Comparison of ENCODE assay signal across 8 mouse cellular contexts in the genomic region with DNA sequence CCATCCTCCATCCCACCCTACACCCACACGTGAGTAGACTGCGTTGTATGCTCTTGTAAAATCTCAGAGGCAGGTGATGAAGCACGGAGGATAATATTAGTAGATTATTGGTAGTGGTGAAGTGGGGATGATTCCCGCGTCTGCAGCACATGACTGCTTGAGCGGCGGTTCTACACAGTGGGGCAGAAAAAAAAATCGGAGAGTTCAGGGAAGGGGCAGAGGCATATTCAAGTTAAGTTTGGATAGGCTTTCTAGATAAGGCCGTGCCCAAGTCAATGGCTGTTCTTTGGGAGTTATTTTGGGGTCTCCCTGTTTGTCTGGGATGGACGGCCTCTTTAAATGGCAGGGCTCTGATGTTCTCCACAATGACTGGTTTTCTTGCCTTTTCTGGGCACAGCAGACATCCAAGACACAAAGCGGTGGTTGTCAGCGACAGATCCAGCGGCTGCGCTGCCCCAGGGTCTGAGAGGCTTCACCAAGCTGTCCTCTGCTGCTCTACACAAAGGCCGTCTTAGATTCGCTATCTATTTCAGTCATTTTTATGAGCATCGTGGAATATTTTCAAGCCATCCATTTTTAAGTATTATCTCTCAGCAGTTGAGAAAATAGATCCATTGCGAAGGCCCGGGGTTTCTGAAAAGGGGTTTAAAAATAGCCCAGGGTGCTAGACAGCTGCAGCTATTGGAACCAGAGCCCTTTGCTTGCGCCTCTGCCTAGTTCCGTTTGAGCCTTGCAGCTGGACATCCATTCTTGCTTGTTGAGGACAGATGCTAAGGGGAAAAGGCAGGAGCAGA.
A peak's percentile ranks its signal among the peaks of the same experiment; 100 is the strongest.
DNase-seq lines count a peak whose midpoint lies in the region; ATAC-seq lines count a peak whose summit lies in the region.

No protein-coding gene starts in this region.

- no peak overlapping the region for H3K4me3 ChIP-seq in embryonic facial prominence, embryonic 15.5 days (replicated peaks)
- H3K4me3 ChIP-seq in hindbrain, embryonic 11.5 days (ENCODE audit: low read depth, low read length) = no peak overlapping the region
- no peak overlapping the region for H3K4me3 ChIP-seq in midbrain, embryonic 15.5 days

- no peaks in the 10 kb centered on the region for H3K9me3 ChIP-seq in embryonic facial prominence, embryonic 15.5 days (replicated peaks)
- H3K9me3 ChIP-seq in hindbrain, embryonic 11.5 days (ENCODE audit: control insufficient read depth, low read length) = no peaks in the 10 kb centered on the region
- no peaks in the 10 kb centered on the region for H3K9me3 ChIP-seq in midbrain, embryonic 15.5 days

- 64% methylated on average over 21 of the region's 21 CpGs for WGBS in embryonic facial prominence, embryonic 15.5 days
- 77% methylated on average over 21 of the region's 21 CpGs for WGBS in hindbrain, embryonic 11.5 days
- WGBS in midbrain, embryonic 15.5 days = 60% methylated on average over 21 of the region's 21 CpGs

- 0 out of 2 replicates have a peak, but pooled peaks cover 5% of the 10 kb centered on the region for H3K4me1 ChIP-seq in embryonic facial prominence, embryonic 15.5 days
- H3K4me1 ChIP-seq in hindbrain, embryonic 11.5 days (replicated peaks; ENCODE audit: control insufficient read depth, insufficient read depth, low read length) = no peaks in the 10 kb centered on the region
- H3K4me1 ChIP-seq in midbrain, embryonic 15.5 days = peaks cover 10% of the 10 kb centered on the region

- peak overlapping the region; percentile 63; the same call in 1 of the 2 replicates for H3K27ac ChIP-seq in embryonic facial prominence, embryonic 15.5 days (replicated peaks)
- peak overlapping the region; percentile 58 for H3K27ac ChIP-seq in hindbrain, embryonic 11.5 days (ENCODE audit: low read depth, low read length)
- H3K27ac ChIP-seq in midbrain, embryonic 15.5 days = no peak overlapping the region

- no peaks in the 10 kb centered on the region for H3K36me3 ChIP-seq in embryonic facial prominence, embryonic 15.5 days
- no peaks in the 10 kb centered on the region for H3K36me3 ChIP-seq in hindbrain, embryonic 11.5 days (ENCODE audit: control insufficient read depth, insufficient read depth, low read length)
- no peaks in the 10 kb centered on the region for H3K36me3 ChIP-seq in midbrain, embryonic 15.5 days (replicated peaks)

- no peak overlapping the region for H3K9ac ChIP-seq in embryonic facial prominence, embryonic 15.5 days
- no peak overlapping the region for H3K9ac ChIP-seq in hindbrain, embryonic 11.5 days (ENCODE audit: low read depth, low read length)
- no peak overlapping the region for H3K9ac ChIP-seq in midbrain, embryonic 15.5 days

- no peak overlapping the region for H3K4me2 ChIP-seq in embryonic facial prominence, embryonic 15.5 days (replicated peaks)
- no peak overlapping the region for H3K4me2 ChIP-seq in hindbrain, embryonic 11.5 days (replicated peaks; ENCODE audit: low read depth, low read length)
- no peak overlapping the region; the same call in 1 of the 2 replicates for H3K4me2 ChIP-seq in midbrain, embryonic 15.5 days

- no peak for ATAC-seq in embryonic facial prominence, embryonic 15.5 days (ENCODE audit: insufficient number of reproducible peaks, low FRiP score, low TSS enrichment, low read depth)
- ATAC-seq in hindbrain, embryonic 11.5 days (ENCODE audit: low FRiP score) = peak; percentile 53; the same call in 1 of the 2 replicates
- peak; percentile 50; the same call in 1 of the 2 replicates for ATAC-seq in midbrain, embryonic 15.5 days (replicated peaks)
- ATAC-seq in inflammation-experienced regulatory T-cells, adult 6 months = no peak

- H3K27me3 ChIP-seq in embryonic facial prominence, embryonic 15.5 days = no peaks in the 10 kb centered on the region
- H3K27me3 ChIP-seq in hindbrain, embryonic 11.5 days (ENCODE audit: control insufficient read depth, insufficient read depth, low read length) = no peaks in the 10 kb centered on the region
- H3K27me3 ChIP-seq in midbrain, embryonic 15.5 days (replicated peaks) = no peaks in the 10 kb centered on the region

- peak; percentile 49 for DNase-seq in layer of hippocampus, adult 11-12 months (ENCODE audit: low spot score)
- DNase-seq in layer of hippocampus, adult 9-10 months (ENCODE audit: low spot score) = no peak
- peak; percentile 34 for DNase-seq in hindbrain, embryonic 11.5 days (ENCODE audit: low spot score)
- DNase-seq in spleen, adult 18-20 months = no peak
- DNase-seq in yolk sac, embryonic 10.5 days (ENCODE audit: low spot score) = no peak

Comparison
In these comparisons a context has a peak if more than half of its experiments do, and no peak if none do; other contexts are left out.
1. DNase-seq: peak in layer of hippocampus, adult 11-12 months (single experiment) and hindbrain, embryonic 11.5 days (single experiment); none in layer of hippocampus, adult 9-10 months (single experiment), spleen, adult 18-20 months (0 of 2) and yolk sac, embryonic 10.5 days (single experiment).
2. ATAC-seq: peak in hindbrain, embryonic 11.5 days (single experiment) and midbrain, embryonic 15.5 days (single experiment); none in embryonic facial prominence, embryonic 15.5 days (single experiment) and inflammation-experienced regulatory T-cells, adult 6 months (single experiment).